Mouse (Mus musculus) v-Abl transformed pro-B cells (cell line): ENCODE measurements around the gene Gfap.

ENCODE experiments used
- in situ Hi-C, 2 experiments: fragments of 400-800 bp; cut with MboI; formaldehyde crosslinking; loops; one replicate each; pipeline ENCODE4 v1.15.1; 2025; ENCODE audit not compliant: unreplicated experiment in 2 of 2

Gfap gene

DNA sequence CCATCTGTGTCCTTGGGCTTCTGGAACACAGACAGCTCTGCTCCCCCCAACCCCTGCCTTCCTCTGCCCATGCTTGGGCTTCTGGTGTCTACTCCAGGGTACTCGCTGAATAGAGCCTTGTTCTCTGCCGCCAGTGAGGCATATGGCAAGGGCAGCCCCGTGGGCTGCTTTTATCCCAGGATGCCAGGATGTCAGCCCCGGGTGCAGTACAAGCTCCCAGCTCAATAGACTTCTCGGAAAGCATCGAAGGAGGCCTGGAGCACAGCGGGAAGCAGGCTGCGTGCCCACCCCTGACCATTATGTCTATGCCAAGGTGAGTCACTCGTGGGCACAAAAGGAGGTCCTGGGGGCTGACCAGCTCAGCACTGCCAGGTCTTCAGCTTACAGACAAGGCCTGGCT is 2.3 kb downstream of the Gfap start:
- in situ Hi-C loops = loop anchor here (5.0 kb wide), 1 partner anchor 94 kb away; no protein-coding TSS in a partner anchor

DNA sequence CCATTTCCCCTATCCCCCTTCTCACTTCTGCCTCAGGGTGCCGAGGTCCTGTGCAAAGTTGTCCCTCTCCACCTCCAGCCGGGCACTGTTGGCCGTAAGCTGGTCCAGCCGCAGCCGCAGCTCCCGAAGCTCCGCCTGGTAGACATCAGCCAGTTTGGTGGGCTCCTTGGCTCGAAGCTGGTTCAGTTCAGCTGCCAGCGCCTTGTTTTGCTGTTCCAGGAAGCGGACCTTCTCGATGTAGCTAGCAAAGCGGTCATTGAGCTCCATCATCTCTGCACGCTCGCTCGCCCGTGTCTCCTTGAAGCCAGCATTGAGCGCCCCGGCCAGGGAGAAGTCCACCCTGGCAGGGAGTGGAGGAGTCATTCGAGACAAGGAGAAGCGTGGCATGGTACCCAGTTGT is 4.1 kb downstream of the Gfap start:
- in situ Hi-C loops = loop anchor here (5.0 kb wide), 1 partner anchor 96 kb away; no protein-coding TSS in a partner anchor

DNA sequence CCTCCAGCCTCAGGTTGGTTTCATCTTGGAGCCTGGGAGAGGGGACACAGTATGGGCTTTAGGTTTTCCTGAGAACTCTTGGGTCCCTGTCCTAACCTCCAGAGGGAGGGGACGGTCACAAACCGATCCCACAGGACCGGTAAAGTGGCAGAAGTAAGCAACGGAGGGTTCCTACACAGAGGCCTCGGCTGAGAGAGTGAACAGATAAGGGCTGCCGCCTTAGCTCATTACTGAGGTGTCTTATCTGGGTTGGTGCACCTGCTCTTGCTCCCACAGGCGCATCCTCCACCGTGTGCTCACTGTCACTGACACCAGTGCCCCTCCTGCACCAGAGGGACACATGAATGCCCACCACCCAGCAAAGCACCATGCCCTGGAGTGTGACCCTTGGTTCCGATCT is 4.9 kb downstream of the Gfap start:
- in situ Hi-C loops = loop anchor here (5.0 kb wide), 1 partner anchor 97 kb away; no protein-coding TSS in a partner anchor

DNA sequence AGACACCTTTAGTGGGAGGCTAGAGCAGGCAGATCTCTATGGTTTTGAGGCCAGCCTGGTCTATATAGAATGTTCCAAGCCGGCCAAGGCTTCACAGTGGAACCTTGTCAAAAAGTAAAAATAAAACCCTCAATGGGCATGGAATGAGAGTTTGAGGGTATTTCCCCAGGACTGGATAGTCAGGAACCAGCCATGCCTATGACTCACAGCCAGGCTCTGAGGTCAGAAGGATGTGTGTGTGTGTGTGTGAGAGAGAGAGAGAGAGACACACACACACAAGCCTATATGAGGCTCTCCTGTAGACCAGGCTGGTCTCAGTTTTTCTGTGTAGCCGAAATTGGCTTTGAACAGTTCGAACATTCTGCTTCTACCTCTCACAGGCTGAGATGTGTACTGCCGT is 6.0 kb downstream of the Gfap start:
- in situ Hi-C loops = loop anchor here (5.0 kb wide), 2 partner anchors 98 to 163 kb away; no protein-coding TSS in a partner anchor

DNA sequence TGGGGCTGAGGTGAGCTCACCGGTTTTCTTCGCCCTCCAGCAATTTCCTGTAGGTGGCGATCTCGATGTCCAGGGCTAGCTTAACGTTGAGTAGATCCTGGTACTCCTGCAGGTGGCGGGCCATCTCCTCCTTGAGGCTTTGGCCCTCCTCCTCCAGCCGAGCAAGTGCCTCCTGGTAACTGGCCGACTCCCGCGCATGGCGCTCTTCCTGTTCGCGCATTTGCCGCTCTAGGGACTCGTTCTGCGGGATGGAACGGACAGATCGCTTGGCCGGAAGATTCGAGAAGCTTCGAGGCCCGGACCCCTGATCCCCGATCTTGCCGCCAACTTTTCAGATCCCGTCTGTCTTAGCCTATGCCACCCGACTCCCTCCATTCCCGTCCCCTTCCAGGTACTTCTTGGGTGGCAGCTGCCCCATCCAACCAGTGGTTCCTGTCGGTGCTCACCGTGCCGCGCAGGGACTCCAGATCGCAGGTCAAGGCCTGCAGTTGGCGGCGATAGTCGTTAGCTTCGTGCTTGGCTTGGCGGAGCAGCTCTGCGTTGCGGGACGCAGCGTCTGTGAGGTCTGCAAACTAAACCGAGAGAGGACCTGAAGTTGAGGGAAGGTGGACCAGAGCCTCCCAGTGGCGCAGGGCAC is 7.6 kb downstream of the Gfap start:
- in situ Hi-C loops = loop anchor here in 1 of 2 experiments (5.0 kb wide), 1 partner anchor 164 kb away; no protein-coding TSS in a partner anchor

DNA sequence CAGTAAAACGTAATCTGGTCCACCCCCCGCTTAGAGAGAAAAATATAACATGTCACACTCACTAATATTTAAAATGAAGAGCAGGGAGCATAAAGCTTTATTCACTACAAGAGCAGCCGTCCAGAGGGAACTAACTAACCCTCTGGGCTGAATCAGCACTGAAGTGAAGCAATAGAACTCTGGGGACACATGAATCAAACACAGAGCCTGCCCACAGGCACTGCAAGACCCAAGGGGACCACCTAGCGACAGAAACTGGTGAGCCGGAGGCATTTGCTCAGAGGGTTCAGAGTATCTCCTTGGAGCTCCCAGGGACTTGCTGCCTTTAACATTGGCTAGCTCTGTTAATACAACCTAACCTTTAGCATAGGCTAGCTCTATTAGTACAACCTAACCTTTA is 10.6 kb downstream of the Gfap start:
- in situ Hi-C loops = loop anchor here in 1 of 2 experiments (5.0 kb wide), 1 partner anchor 167 kb away; no protein-coding TSS in a partner anchor

DNA sequence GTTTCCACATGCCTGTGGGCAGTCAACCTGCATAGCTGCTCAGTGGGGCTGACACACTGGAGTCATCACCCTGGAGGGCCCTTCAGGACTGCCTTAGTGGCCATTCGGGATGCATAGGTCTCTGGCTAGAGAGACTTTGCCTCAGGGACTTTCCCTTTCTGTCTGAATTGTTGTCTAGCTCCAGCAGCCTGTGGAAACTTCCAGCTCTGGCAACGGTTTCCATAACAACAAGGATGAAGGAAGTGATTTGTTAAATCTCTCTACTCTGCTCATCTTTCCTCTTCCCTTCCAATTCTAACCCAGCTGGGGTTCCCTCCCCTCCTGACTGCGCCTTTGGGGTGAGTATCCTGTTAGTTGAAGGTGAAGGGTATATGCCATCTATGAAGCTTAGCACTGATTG is 12.6 kb downstream of the Gfap start:
- in situ Hi-C loops = no loop called here

DNA sequence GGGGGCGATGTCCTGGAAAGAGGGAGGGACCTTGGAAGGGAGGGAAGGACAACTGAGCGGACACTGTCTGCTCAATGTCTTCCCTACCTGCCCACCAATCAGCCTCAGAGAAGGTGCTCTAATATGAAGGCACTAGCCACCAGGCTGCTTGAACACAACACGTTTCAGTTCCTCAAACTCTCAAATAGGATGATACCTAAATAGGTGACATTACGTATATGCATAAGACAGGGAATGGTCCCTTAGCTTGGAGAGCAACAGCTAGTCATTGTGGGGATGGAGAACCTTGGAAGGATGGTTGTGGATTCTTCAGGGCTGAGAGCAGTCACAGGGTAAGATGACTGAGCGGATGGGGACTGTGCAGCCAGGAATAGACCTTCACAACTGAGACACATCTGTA is 13.3 kb downstream of the Gfap start:
- in situ Hi-C loops = no loop called here

DNA sequence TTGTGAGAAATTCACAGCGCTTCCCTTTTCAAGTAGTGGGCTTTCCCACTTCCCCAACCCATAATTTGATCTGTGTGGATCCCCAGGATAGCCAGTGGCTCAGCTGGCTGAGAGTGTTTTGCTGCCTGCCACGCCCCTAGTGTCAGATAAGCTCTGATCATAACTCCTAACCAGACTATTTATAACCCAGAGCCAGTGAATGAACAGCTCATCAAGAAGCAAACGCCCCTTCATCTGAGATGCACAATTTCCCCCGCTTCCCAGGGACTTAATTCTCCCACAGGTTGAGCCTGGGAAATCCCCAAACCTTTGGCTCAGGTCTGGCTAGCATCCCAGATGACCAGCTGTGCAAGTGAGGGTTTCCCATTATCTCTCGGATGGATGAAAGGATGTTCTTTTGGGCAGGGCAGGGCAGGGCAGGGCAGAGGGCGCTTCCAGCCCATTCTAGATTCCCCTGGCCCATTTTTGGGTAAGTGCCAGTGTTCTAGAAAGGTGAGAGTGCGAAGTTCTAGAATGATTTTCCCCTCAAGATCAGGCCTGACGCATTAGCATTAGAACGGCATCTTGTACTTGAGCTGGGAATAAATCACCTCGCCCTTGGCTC is 16.0 kb downstream of the Gfap start, which contains the start of gene Fam187a:
Gene Fam187a (plus strand): TSS at position 554 of the 604 bp plus-strand sequence.
- in situ Hi-C loops = no loop called here

DNA sequence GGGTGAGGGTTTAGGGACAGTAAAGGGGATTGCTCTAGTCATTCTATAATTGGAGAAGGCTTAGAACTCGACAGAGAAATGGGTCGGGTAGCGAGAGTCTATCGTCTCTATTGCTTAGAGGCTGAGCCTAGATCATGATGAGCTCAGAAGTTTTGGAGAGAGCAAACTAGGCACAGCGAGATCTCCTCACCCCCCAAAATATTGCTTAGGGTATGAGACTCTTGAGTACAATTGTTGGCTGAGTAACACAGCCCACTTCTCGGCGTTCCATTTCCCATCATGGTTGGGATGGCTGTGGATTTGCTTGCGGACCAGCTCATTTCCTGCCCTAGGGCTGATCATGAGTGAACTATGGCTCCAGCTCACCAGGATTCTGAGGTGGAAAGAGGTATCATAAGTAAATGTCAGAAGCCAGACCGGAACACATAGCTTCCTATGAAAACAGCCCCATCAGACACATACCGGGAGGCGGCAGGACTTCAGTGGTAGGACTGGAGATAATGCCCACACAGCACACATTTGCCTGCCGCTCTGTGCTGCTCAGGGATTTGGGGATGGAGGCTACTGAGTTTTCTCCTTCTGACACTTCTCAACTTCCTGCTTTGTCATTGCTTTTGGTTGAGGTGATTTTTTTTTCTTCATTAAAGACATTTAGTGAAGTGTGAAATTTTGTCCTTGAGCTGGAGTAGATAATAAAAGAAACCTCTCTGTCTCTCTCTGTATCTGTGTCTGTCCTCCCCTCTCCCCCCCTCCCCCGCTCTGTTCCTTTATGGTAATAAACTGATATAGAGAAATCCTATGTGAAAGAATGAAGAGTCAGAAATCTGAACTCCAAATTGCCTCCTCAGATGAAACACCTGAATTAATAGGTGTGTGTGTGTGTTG is 19.2 kb downstream of the Gfap start:
- in situ Hi-C loops = no loop called here

DNA sequence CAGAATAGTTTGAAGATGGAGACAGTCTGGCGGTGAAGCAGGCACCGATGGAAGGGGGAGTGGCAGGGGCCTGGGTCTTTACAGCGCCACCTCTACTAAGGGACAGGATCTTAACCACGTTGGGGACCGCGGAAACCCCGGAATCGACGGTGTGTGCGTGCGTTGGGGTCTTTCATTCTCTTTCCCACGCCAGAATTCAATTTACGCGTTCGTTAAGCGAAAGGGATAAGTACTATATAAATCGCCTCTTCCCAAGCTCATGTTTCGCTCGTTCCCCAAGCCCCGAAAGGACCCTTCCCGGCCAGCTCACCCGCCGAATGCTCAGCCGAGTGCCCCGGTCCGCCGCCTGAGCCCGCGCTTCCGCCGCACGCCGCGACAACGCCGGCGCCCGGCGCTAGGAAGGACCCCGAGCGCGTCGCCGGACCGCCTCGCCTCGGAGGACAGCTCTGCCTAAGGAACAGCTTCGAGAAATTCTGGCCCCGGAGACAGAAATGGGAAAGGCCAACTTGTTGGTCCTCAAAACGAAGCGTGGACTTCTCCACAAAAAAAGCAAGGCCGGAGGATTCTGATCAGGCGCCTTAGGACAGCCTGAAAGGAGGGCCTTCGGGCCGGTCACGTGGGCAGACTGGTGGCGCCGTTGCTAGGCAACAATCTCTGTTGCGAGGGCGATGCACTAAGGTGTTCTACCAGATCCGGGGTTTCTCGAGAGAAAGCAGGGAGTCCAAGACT is 20.0 kb downstream of the Gfap start, which contains the start of the genes Eftud2 and Ccdc103:
Gene Eftud2 (minus strand): TSS at position 401 of the 729 bp plus-strand sequence.
Gene Ccdc103 (plus strand): TSS at position 620 of the 729 bp plus-strand sequence.
- in situ Hi-C loops = no loop called here

DNA sequence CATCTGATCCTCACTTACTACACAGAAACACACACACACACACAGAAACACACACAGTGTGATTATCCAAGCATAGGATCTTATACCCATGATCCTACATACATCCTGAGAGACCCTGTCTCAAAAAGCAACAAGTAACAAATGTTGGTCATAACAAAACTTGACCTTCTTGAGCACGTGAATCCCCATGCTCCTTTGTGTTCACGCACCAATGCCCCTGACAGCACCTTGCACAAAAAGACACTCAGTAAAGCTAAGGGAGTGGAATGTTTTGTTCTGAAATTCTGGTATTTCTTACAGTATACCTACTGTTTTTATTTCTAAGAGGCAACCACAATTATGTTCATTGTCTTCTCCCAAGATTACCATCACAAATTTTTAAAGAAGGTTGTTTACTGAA is 21.2 kb downstream of the Gfap start:
- in situ Hi-C loops = no loop called here

DNA sequence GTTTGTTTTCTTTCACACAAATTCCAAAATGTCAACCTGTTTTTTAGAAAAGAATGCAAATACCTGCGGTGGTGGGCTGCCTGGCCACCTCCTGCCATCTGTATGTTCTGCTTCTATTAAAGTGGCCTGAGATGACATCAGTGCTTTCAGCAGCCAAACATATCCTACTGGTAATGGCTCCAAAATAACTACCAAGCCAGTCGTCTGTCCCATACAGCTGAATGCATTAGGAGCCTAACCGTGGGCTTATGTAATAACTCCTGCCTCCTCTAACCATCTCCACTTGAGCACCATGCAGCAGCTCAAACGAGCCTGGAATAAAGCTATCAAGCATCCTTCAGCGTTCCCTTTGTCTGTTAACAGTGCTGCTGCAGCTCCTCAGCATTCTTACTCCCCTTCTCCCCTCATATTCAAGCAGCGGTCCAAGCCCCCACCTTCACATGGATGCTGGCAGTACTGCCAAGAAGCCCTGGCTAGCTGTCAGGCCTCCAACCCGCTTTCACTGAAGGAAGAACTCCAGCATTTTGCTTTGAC is 25.8 kb downstream of the Gfap start:
- in situ Hi-C loops = no loop called here

DNA sequence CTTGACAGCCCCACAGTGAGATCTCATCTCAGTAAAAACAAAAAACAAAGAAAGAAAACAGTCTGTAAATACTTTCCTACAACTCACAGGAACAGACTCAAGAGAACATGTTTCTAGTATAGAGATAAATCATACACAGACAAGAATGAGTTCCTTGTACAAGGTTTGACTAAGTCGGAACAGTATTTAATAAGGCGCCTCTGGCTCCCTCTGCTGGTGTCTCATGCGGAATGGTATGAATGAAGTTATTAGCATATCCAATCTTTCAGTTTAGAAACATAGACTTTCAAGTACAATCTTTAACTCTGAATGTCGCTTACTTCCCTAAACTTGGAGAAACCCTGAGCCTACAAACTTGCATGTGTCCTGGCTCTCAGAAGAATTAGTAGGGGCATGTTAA is 36.4 kb downstream of the Gfap start:
- in situ Hi-C loops = no loop called here

DNA sequence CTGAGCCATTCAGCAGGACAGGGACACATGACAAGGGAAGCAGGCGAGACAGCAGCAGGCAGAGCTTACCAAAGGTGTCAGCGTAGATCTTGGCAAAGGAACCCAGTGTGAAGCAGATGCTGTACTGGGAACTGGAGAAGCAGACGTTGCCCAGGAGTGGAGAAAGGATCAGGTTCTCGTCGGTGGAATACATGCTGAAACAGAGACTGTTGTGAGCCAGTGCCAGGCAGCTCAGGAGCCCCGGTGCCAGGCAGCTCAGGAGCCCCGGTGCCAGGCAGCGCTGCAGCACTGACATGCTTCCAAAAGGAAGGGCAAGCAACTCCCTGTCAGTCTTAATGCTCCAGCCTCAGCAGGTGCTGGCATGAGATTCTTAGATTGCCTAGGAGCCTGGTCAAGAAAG is 40.8 kb downstream of the Gfap start:
- in situ Hi-C loops = loop anchor here in 1 of 2 experiments (10.0 kb wide), 1 partner anchor 85 kb away; no protein-coding TSS in a partner anchor

DNA sequence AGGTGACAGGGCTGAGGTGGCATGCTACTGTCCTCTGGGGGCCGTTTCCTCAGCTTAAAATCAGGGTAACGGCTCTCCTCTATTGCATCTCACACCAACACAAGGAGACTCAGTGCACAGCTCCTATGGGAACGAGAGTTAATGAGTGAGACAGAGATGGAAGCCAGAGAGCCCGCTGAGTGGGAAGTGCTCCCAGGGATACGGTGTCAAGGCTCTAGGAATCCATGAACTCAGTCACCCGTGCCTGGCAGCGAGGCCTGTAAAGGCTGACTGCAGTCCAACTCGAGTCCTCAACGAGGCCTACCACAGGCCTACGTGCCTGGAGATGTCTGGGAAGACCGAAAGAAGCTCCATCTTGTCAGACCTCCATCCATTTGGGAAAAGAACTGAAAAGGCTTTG is 41.8 kb downstream of the Gfap start:
- in situ Hi-C loops = loop anchor here in 1 of 2 experiments (10.0 kb wide), 1 partner anchor 84 kb away; no protein-coding TSS in a partner anchor

DNA sequence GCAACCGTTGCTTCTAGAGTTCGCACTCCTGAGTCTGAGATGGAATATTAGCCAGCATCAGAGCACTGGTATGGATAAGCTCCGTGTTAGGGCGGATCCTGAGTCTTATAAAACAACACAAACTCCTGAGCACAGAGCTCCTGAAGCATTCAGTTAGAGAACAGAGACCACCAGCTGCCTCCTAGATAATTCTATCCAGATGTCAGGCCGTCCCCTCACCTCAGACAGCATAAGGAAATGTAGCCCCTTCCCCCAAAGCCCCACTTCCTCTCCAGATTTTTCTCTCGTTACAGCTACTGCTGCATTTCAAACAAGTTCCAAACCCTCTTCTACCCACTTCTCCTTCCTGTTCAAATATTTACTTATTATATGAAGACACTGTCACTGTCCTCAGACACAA is 44.8 kb downstream of the Gfap start:
- in situ Hi-C loops = loop anchor here in 1 of 2 experiments (10.0 kb wide), 1 partner anchor 81 kb away; no protein-coding TSS in a partner anchor

DNA sequence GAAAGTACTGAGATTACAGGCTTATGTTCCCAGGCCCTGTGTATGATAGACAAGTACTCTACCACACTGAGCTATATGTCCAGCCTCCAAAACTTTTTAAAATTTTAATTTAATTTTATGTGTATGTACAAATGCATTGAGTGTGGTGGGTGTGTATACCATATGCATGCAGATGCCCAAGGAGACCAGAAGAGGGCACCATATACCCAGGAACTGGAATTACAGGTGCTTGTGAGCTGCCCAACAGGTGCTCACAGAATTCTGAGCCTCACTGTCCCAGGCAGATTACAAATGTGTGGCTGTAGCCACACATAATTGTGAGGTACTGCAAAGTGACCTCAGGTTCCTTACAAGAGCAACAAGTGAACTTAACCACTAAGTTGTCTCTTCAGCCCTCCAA is 47.0 kb downstream of the Gfap start:
- in situ Hi-C loops = loop anchor here in 1 of 2 experiments (10.0 kb wide), 1 partner anchor 79 kb away; no protein-coding TSS in a partner anchor

DNA sequence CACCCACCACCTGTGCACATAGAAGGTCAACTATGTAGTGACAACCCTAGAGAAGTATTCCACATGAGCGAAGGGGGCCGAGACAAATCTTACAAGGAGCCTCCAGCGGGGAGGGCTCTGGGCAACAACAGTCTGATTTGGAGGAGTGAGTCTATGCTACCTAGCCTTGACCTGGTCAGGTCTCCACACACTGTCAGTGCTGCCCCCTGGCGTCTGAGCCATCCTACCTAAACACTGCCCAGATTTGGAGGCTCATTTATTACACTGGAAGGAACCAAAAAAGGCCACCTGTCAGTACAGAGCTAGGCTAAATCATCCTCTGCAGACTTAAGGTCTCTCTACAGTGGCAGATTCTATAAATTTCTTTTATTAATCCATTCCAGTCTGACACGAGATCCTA is 48.8 kb downstream of the Gfap start:
- in situ Hi-C loops = loop anchor here in 1 of 2 experiments (10.0 kb wide), 1 partner anchor 77 kb away; no protein-coding TSS in a partner anchor
